Mouse (Mus musculus): ENCODE data around the gene Zc2hc1b. TPM values are rescaled to one million over a fixed set of nuclear protein-coding genes. Genes with fewer than 3 reads are reported as not detected.

Gene Zc2hc1b
- polyA plus RNA-seq (2014; fragmentation: Illumina TruSeq; extraction: RNeasy Lipid Tissue Mini Kit (QIAGEN cat#74804); ENCODE audit: low read depth, low replicate concordance) = not detected

DNA sequence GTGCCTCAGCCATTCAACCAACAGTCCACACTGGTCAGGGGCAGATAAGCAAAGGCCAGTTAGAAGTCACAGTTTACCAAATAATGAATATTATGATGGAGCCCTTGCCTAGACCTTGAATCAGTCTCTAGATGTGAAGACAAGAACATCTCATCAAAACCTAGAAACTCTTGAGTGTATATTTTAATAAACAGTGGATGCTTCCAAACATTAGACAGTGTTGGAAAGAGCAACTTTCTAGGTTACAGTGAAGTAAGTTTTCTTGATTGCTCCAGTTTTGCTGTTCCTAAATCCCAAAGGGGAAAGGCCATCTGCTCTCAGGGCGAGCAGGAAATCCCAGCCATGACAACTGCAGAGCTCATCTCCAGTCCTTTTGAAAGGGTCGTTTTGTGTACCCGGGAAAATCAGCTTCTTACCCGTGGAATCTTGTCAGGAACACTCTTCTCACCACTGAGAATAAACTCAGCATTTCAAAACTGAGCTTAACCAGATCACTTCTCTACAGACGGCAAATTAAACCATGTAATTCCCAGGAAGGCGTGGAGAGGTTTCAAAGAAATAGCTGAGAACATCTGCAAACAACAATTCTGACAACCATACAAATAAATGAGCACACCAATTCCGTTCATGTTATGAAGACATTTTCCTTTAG is at the start of gene Zc2hc1b:
Gene Zc2hc1b, minus strand, starts transcription at position 51 of the 652 bp plus-strand sequence.

DNA sequence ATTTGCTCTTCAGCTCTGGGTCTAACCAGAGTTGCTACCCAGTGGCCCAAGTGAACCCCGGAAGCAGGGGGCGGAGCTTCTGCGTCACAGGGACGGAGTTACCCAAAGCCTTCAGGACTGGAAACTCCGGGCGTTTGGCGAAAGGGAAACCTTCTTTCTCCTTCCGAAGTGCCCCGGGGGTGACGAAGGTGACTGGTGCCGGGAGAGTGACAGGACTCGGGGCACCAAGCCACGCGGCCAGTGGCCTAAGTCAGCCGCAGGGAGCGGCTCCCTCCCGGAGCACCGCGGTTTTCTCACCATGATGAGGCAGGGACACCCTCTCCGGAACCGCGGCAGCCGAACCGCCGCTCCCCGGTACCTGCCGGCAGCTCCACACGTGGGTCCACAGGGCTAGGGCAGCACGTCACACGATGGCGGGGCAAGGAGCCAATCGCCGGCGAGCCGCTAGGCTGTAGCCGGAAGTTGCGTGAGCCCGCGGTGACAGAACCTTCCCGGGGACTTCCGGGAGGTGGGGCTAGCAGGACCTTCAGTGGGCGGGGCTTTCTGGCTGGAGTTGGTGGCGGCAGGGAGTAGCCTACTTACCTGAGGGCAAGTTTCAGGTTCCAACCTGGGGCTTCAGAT is 15.0 kb upstream of the Zc2hc1b start, which contains the start of gene Ltv1:
Gene Ltv1, minus strand, starts transcription at position 438 of the 621 bp plus-strand sequence.

Other genes starting within 250 kb of the Zc2hc1b start
- gene Stx11, start 213.7 kb downstream of the Zc2hc1b start, polyA plus RNA-seq (2014; fragmentation: Illumina TruSeq; extraction: RNeasy Lipid Tissue Mini Kit (QIAGEN cat#74804); ENCODE audit: low read depth, low replicate concordance) = 0.64 TPM
- gene Sf3b5, start 172.7 kb downstream of the Zc2hc1b start, polyA plus RNA-seq (2014; fragmentation: Illumina TruSeq; extraction: RNeasy Lipid Tissue Mini Kit (QIAGEN cat#74804); ENCODE audit: low read depth, low replicate concordance) = not detected
- 2.3 TPM for gene Plagl1, start 117.5 kb downstream of the Zc2hc1b start, polyA plus RNA-seq (2014; fragmentation: Illumina TruSeq; extraction: RNeasy Lipid Tissue Mini Kit (QIAGEN cat#74804); ENCODE audit: low read depth, low replicate concordance)
- gene Ltv1, start 15.1 kb upstream of the Zc2hc1b start, polyA plus RNA-seq (2014; fragmentation: Illumina TruSeq; extraction: RNeasy Lipid Tissue Mini Kit (QIAGEN cat#74804); ENCODE audit: low read depth, low replicate concordance) = 21.2 TPM

Measured in liver, adult 10 weeks (tissue).